Mouse (Mus musculus) small intestine, adult 2 months (tissue): ENCODE data around the gene Vmn1r21.

ENCODE experiments used
- CTCF ChIP-seq: fragments of 200-500 bp; IDR thresholded peaks from 2 replicates; pipeline ENCODE4 v1.5.1; 2012; ENCODE audit warnings: low read depth, mild to moderate bottlenecking, control low read depth, inconsistent platforms, low read length, moderate library complexity, mixed read lengths; ENCODE audit not compliant: insufficient replicate concordance, insufficient read length; ENCODE audit errors: extremely low read depth
- POLR2A ChIP-seq: fragments of 200-500 bp; IDR thresholded peaks from 2 replicates; pipeline ENCODE4 v1.6.1; 2012; ENCODE audit warnings: low read depth, mild to moderate bottlenecking, control low read depth, inconsistent platforms, low read length, moderate library complexity

DNA sequence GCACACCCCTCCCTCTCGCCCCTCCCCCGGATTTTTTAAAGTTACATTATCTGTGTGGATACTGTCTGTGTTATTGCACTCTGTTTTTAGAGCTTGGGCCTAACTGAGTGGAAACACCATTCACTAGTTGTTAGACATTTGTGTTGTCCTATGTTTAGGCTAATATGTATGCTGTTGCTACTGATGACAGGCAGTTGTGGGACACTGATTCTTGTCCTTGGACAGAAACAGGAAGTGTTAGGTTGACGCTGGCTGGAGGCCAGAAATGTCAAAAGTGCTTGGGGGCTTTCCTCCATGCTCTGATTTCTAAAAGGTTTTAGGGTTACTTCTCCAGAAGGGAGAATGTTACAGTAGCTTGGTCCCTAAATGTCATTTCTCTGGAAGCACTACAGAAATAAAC is 54.3 kb downstream of the Vmn1r21 start:
- TF ChIP-seq POLR2A, result no peak
- TF ChIP-seq CTCF, result no peak
